Mouse (Mus musculus): ENCODE measurements around the gene Asb15.

DNA sequence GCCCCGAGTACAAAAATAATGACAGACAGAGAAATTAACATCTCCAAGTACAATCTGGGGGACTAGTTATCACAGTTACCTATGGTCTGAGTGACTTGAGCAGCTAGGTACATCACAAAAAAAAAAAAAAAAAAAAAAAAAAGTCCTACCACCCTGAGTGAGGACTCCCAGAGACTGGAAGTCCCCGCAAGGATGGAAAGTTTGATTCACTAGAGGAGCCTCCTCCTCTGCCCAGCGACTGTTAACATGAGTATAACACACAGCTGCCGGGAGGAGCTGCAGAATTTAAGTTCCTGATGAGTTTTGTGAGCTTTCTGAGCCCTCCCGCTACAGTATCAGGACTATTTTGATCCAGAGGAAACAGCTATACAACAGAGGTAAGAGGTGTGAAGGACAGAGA lies 41.4 kb upstream of the Asb15 start:
- TF ChIP-seq CTCF (IDR thresholded peaks at IDR 0.05; ENCODE audit: control insufficient read depth, insufficient read depth, low read length) (no peak), POLR2A (IDR thresholded peaks at IDR 0.05; ENCODE audit: borderline replicate concordance, control insufficient read depth, low read depth, low read length) (no peak)
